Mouse (Mus musculus) c-Kit-negative CD71-positive TER-119-positive erythroid progenitor cells, embryonic 14.5 days (primary cell): ENCODE data around the gene Avpi1.
A peak's percentile ranks its signal among the peaks of the same experiment; 100 is the strongest.
"Not testable (repeated sequence)": the region's sequence is repeated elsewhere in the genome, so short reads cannot be mapped to it uniquely, and the experiment has no call there.

ENCODE experiments used
- DNase-seq: peaks from one replicate; pipeline ENCODE4 v3.0.0-alpha.2; 2013; ENCODE audit warnings: low read depth, low spot score

Gene Avpi1

GRCm38 (mm10) chr19:42115783-42116335 is 13.0 kb downstream of the Avpi1 start:
- no peak for DNase-seq

- no peak for DNase-seq
Measured at GRCm38 (mm10) chr19:42104681-42105080, 24.2 kb downstream of the Avpi1 start.

GRCm38 (mm10) chr19:42099406-42099805 is 29.5 kb downstream of the Avpi1 start:
- no peak for DNase-seq

DNA sequence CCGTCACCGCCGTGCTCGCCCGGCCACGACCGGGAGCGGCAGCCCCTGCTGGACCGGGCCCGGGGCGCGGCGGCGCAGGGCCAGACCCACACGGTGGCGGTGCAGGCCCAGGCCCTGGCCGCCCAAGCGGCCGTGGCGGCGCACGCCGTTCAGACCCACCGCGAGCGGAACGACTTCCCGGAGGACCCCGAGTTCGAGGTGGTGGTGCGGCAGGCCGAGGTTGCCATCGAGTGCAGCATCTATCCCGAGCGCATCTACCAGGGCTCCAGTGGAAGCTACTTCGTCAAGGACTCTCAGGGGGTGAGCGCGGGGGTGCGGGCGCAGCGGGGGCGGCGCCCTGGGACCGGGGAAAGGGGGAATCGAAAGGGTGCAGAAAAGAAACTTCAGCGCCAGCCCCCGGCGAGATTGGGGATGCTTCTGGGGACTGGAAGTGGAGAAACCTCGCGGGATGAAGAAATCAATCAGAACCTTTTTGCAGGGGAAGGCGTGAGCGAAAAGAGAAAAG is 38.2 kb downstream of the Avpi1 start:
- DNase-seq = peak; percentile 6

- peak; percentile 99 for DNase-seq
Measured at GRCm38 (mm10) chr19:42089748-42090595, 38.9 kb downstream of the Avpi1 start, which contains the start of gene Pi4k2a. Gene Pi4k2a, plus strand, starts transcription at chr19:42090470.

GRCm38 (mm10) chr19:42089103-42089747 is 39.6 kb downstream of the Avpi1 start:
- peak; percentile 32 for DNase-seq

- DNase-seq = peak; percentile 61
Measured at GRCm38 (mm10) chr19:42086166-42086565, 42.7 kb downstream of the Avpi1 start, which contains the start of gene Morn4. Gene Morn4, minus strand, starts transcription at chr19:42086357.

GRCm38 (mm10) chr19:42085690-42086089 is 43.2 kb downstream of the Avpi1 start:
- no peak for DNase-seq

DNA sequence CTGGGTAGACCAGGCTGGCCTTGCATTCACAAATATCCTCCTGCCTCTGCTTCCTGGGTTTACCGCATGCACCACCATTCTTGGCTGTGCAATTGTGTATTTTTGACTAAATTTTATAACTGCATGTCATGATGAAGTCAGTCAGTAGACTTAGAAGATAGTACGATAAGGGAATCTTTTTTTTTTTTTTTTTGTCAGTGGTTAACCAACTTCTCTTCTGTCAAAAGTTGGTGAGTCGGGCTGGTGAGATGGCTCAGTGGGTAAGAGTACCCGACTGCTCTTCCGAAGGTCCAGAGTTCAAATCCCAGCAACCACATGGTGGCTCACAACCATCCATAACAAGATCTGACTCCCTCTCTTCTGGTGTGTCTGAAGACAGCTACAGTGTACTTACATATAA is 47.2 kb downstream of the Avpi1 start:
- DNase-seq = not testable (repeated sequence)

GRCm38 (mm10) chr19:42080469-42080868 is 48.4 kb downstream of the Avpi1 start:
- DNase-seq = no peak

GRCm38 (mm10) chr19:42079950-42080349 is 48.9 kb downstream of the Avpi1 start:
- no peak for DNase-seq

DNA sequence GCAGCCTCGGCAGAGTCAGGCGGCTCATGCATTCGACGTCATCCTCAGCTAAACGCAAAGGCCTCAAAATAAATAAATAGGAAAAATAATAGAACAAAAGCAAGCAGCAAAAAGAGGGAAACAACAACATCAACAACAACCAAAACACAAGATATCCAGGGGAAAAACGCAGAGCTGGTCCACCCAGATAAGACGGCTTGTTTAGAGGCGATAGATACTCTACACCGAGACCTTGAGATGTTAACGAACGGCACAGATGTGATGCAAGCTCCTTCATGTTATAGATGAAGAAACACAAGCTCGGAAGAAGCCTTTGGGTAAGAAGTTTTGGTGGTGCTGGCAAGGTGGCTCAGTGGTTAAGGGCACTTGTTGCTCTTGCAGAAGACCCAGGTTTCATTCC is 49.9 kb downstream of the Avpi1 start:
- no peak for DNase-seq

DNA sequence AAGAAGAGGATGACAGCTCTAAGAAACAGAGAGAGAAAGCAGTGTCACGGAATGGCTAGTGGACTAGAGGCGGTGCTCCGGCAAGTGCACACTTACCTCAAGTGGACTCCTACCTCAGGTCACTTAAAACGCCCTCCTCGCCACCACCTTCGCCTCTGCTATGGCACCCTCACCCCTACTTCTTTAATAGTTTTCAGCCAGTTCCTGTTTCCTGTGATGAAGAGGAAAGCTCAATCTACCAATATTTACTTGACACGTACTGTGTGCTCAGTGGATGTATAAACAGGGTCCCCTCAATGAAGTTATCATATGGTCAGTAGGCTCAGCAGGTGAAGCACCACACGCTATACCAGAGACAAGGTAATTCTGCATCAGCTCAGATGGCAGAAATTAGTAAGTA is 50.3 kb downstream of the Avpi1 start:
- DNase-seq = no peak

DNA sequence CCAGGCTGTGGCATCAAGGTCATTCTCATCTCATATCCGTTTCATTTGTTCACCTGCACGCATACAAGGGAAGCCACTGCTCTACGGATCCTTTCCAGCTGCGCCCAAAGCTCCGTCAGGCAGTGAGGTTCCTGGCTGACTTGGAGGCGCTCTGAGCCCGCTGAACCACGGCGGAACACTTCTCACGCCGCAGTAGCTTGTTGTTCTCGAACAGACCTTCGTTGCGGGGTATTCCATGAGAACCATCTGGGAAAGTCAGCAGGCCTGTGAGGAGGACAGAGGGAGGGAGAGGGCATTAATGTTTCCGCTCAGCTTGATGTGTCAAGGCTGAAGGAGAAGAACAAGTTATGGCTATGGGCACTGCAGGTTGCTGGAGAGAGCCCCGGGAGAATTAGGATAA is 52.9 kb downstream of the Avpi1 start:
- no peak for DNase-seq

DNA sequence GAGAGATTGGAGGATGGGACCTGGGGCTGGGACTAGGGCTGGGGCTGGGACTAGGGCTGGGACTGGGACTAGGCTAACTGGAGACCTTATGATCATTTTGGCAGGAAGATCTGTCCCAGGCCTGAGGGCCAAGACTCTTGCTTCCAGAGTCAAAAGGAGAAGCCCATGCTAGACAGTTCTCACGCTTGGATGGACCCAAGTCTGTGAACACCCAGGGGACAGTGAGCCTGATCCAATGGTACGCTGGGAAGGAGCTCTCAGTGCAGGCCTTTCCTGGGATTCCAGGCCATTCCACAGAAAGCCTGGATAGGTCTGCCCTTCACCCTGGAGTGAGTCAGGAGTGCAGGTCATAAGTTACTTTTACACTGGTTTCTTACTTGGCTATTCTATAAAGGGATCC is 53.8 kb downstream of the Avpi1 start:
- no peak for DNase-seq
